Mouse (Mus musculus) forebrain, embryonic 12.5 days (tissue): ENCODE measurements around the gene Atg7. TPM values are rescaled to one million over a fixed set of nuclear protein-coding genes. Genes with fewer than 3 reads are reported as not detected.
"Not testable (repeated sequence)": the region's sequence is repeated elsewhere in the genome, so short reads cannot be mapped to it uniquely, and the experiment has no call there.

ENCODE experiments used
- ATAC-seq: fragments of 200-750 bp; cut with Nextera tagmentation; 2 replicates; pipeline ENCODE4 v1.8.0; 2017; ENCODE audit warnings: moderate TSS enrichment; ENCODE audit not compliant: low FRiP score
- H3K27ac ChIP-seq: fragments of 300-500 bp; sonication (generic); 2 replicates; pipeline ENCODE4 v1.5.1; 2016; ENCODE audit warnings: mild to moderate bottlenecking
- H3K27me3 ChIP-seq: fragments of 300-500 bp; sonication (generic); 2 replicates; pipeline ENCODE4 v1.6.1; 2016; ENCODE audit warnings: mild to moderate bottlenecking
- H3K36me3 ChIP-seq: fragments of 300-500 bp; sonication (generic); replicated peaks from 2 replicates; pipeline ENCODE4 v1.6.1; 2016; ENCODE audit warnings: mild to moderate bottlenecking
- H3K4me1 ChIP-seq: fragments of 300-500 bp; sonication (generic); 2 replicates; pipeline ENCODE4 v1.6.1; 2016
- H3K4me2 ChIP-seq: fragments of 300-500 bp; sonication (generic); 2 replicates; pipeline ENCODE4 v1.6.1; 2016; ENCODE audit warnings: mild to moderate bottlenecking, moderate library complexity
- H3K4me3 ChIP-seq: fragments of 300-500 bp; sonication (generic); replicated peaks from 2 replicates; pipeline ENCODE4 v1.5.1; 2016; ENCODE audit warnings: mild to moderate bottlenecking
- H3K9ac ChIP-seq: fragments of 300-500 bp; sonication (generic); 2 replicates; pipeline ENCODE4 v1.6.1; 2016; ENCODE audit warnings: mild to moderate bottlenecking
- H3K9me3 ChIP-seq: fragments of 300-500 bp; sonication (generic); 2 replicates; pipeline ENCODE4 v1.6.1; 2016
- WGBS: fragments of 180-500 bp; shearing (Covaris S2); methylation state at CpG from one replicate; pipeline ENCODE4 v1.1.7; 2016; 5-methylcytosine and 5-hydroxymethylcytosine counted together
- polyA plus RNA-seq: library from polyadenylated mRNA; unstranded; fragments of >200 nt; fragmentation: Nextera tagmentation; extraction: Ambion mirVana; gene quantifications from 2 replicates; pipeline ENCODE4 v1.2.1, GENCODE M21; 2016

The Atg7 gene
- polyA plus RNA-seq, 1 experiment from 2014 or later, result 19.9 TPM

- Histone ChIP-seq H3K4me3 (no peak overlapping the region), H3K27me3 (no peaks in the 10 kb centered on the region), H3K4me2 (no peak overlapping the region), H3K36me3 (peaks cover 23% of the 10 kb centered on the region; the same call in 1 of the 2 replicates), H3K4me1 (peaks cover 88% of the 10 kb centered on the region), H3K9ac (no peak overlapping the region), H3K27ac (peak overlapping the region; percentile 98), H3K9me3 (no peaks in the 10 kb centered on the region)
- ATAC-seq, result no peak
- WGBS, result 83% methylated on average over 5 of the region's 5 CpGs
These were observed 242.2 kb downstream of the Atg7 start for GRCm38 (mm10) chr6:114885129-114885528.

GRCm38 (mm10) chr6:114886012-114886411, 243.1 kb downstream of the Atg7 start:
- Histone ChIP-seq H3K4me3 (no peak overlapping the region), H3K4me1 (peaks cover 88% of the 10 kb centered on the region), H3K4me2 (no peak overlapping the region), H3K9me3 (no peaks in the 10 kb centered on the region), H3K36me3 (peaks cover 24% of the 10 kb centered on the region; the same call in 1 of the 2 replicates), H3K27ac (peak overlapping the region; percentile 50; the same call in 1 of the 2 replicates), H3K9ac (no peak overlapping the region), H3K27me3 (no peaks in the 10 kb centered on the region)
- 94% methylated on average over 6 of the region's 6 CpGs for WGBS
- ATAC-seq, result no peak

- Histone ChIP-seq H3K27me3 (no peaks in the 10 kb centered on the region), H3K4me2 (no peak overlapping the region), H3K27ac (peak overlapping the region; percentile 33; the same call in 1 of the 2 replicates), H3K9me3 (no peaks in the 10 kb centered on the region), H3K4me1 (peaks cover 88% of the 10 kb centered on the region), H3K36me3 (peaks cover 24% of the 10 kb centered on the region; the same call in 1 of the 2 replicates), H3K9ac (no peak overlapping the region), H3K4me3 (no peak overlapping the region)
- no peak for ATAC-seq
- WGBS, result 83% methylated on average over 11 of the region's 11 CpGs
These were observed 243.8 kb downstream of the Atg7 start for GRCm38 (mm10) chr6:114886504-114887361.

GRCm38 (mm10) chr6:114888922-114889321, 246.0 kb downstream of the Atg7 start:
- no peaks in the 10 kb centered on the region for H3K9me3 ChIP-seq
- H3K4me1 ChIP-seq, result peaks cover 88% of the 10 kb centered on the region
- peak; percentile 69 for ATAC-seq
- H3K27ac ChIP-seq, result peak overlapping the region; percentile 75
- H3K4me3 ChIP-seq, result no peak overlapping the region
- peak overlapping the region; percentile 3; the same call in 1 of the 2 replicates for H3K4me2 ChIP-seq
- H3K36me3 ChIP-seq, result peaks cover 24% of the 10 kb centered on the region; the same call in 1 of the 2 replicates
- no peaks in the 10 kb centered on the region for H3K27me3 ChIP-seq
- 9% methylated on average over 13 of the region's 13 CpGs for WGBS
- peak overlapping the region; percentile 8 for H3K9ac ChIP-seq

- Histone ChIP-seq H3K4me1 (peaks cover 86% of the 10 kb centered on the region), H3K27ac (peak overlapping the region; percentile 81), H3K36me3 (peaks cover 15% of the 10 kb centered on the region; the same call in 1 of the 2 replicates)
- H3K4me3 ChIP-seq, H3K9me3 ChIP-seq, H3K9ac ChIP-seq, H3K4me2 ChIP-seq, ATAC-seq, H3K27me3 ChIP-seq: not testable (repeated sequence)
- 65% methylated on average over 3 of the region's 3 CpGs for WGBS
These were observed 247.1 kb downstream of the Atg7 start for GRCm38 (mm10) chr6:114889971-114890370.

GRCm38 (mm10) chr6:114890411-114891115, 247.7 kb downstream of the Atg7 start:
- H3K4me2 ChIP-seq, result peak overlapping the region; percentile 29
- H3K9ac ChIP-seq, result 0 out of 2 replicates have a peak overlapping the region, but pooled peaks have one; percentile 8
- ATAC-seq, result no peak
- peaks cover 83% of the 10 kb centered on the region for H3K4me1 ChIP-seq
- no peaks in the 10 kb centered on the region for H3K27me3 ChIP-seq
- 0 out of 2 replicates have a peak, but pooled peaks cover 17% of the 10 kb centered on the region for H3K36me3 ChIP-seq
- H3K9me3 ChIP-seq, result no peaks in the 10 kb centered on the region
- WGBS, result 46% methylated on average over 19 of the region's 19 CpGs
- peak overlapping the region; percentile 81 for H3K27ac ChIP-seq
- H3K4me3 ChIP-seq, result no peak overlapping the region

GRCm38 (mm10) chr6:114891272-114891671, 248.4 kb downstream of the Atg7 start:
- no peak overlapping the region for H3K4me3 ChIP-seq
- H3K27ac ChIP-seq, result peak overlapping the region; percentile 81
- H3K27me3 ChIP-seq, result no peaks in the 10 kb centered on the region
- H3K4me1 ChIP-seq, result peaks cover 76% of the 10 kb centered on the region
- ATAC-seq, result no peak
- H3K36me3 ChIP-seq, result 0 out of 2 replicates have a peak, but pooled peaks cover 15% of the 10 kb centered on the region
- H3K9ac ChIP-seq, result 0 out of 2 replicates have a peak overlapping the region, but pooled peaks have one; percentile 8
- no peaks in the 10 kb centered on the region for H3K9me3 ChIP-seq
- WGBS, result 89% methylated on average over 12 of the region's 12 CpGs
- no peak overlapping the region for H3K4me2 ChIP-seq

- ATAC-seq, result no peak
- 0 out of 2 replicates have a peak, but pooled peaks cover 17% of the 10 kb centered on the region for H3K36me3 ChIP-seq
- peaks cover 71% of the 10 kb centered on the region for H3K4me1 ChIP-seq
- H3K9me3 ChIP-seq, result no peaks in the 10 kb centered on the region
- H3K27me3 ChIP-seq, result no peaks in the 10 kb centered on the region
- H3K27ac ChIP-seq, result peak overlapping the region; percentile 72
- peak overlapping the region; percentile 38; the same call in 1 of the 2 replicates for H3K9ac ChIP-seq
- no peak overlapping the region for H3K4me2 ChIP-seq
- 68% methylated on average over 12 of the region's 12 CpGs for WGBS
- no peak overlapping the region for H3K4me3 ChIP-seq
These were observed 248.9 kb downstream of the Atg7 start for GRCm38 (mm10) chr6:114891771-114892170.

GRCm38 (mm10) chr6:114892363-114892762, 249.5 kb downstream of the Atg7 start:
- H3K9me3 ChIP-seq, result no peaks in the 10 kb centered on the region
- peak overlapping the region; percentile 72 for H3K27ac ChIP-seq
- H3K4me2 ChIP-seq, result peak overlapping the region; percentile 43
- H3K4me1 ChIP-seq, result peaks cover 65% of the 10 kb centered on the region
- H3K27me3 ChIP-seq, result no peaks in the 10 kb centered on the region
- 10% methylated on average over 6 of the region's 6 CpGs for WGBS
- 0 out of 2 replicates have a peak overlapping the region, but pooled peaks have one; percentile 2 for H3K4me3 ChIP-seq
- H3K9ac ChIP-seq, result peak overlapping the region; percentile 42; the same call in 1 of the 2 replicates
- 0 out of 2 replicates have a peak, but pooled peaks cover 19% of the 10 kb centered on the region for H3K36me3 ChIP-seq
- ATAC-seq, result peak; percentile 54

- H3K27ac ChIP-seq, result 0 out of 2 replicates have a peak overlapping the region, but pooled peaks have one; percentile 27
- 81% methylated on average over 20 of the region's 20 CpGs for WGBS
- H3K4me3 ChIP-seq, result no peak overlapping the region
- H3K9ac ChIP-seq, result no peak overlapping the region
- no peaks in the 10 kb centered on the region for H3K27me3 ChIP-seq
- H3K36me3 ChIP-seq, result peaks cover 24% of the 10 kb centered on the region; the same call in 1 of the 2 replicates
- no peak overlapping the region for H3K4me2 ChIP-seq
- ATAC-seq, result no peak
- H3K4me1 ChIP-seq, result peaks cover 64% of the 10 kb centered on the region
- no peaks in the 10 kb centered on the region for H3K9me3 ChIP-seq
These were observed 250.7 kb downstream of the Atg7 start for GRCm38 (mm10) chr6:114893427-114894209.

GRCm38 (mm10) chr6:114894548-114895106, 251.7 kb downstream of the Atg7 start:
- no peak for ATAC-seq
- no peak overlapping the region for H3K9ac ChIP-seq
- no peak overlapping the region for H3K4me3 ChIP-seq
- no peak overlapping the region for H3K4me2 ChIP-seq
- H3K4me1 ChIP-seq, result peaks cover 63% of the 10 kb centered on the region
- no peaks in the 10 kb centered on the region for H3K9me3 ChIP-seq
- no peaks in the 10 kb centered on the region for H3K27me3 ChIP-seq
- H3K36me3 ChIP-seq, result peaks cover 29% of the 10 kb centered on the region; the same call in 1 of the 2 replicates
- peak overlapping the region; percentile 36; the same call in 1 of the 2 replicates for H3K27ac ChIP-seq
- WGBS, result 78% methylated on average over 4 of the region's 4 CpGs
